Mouse (Mus musculus) kidney, postnatal 0 days (tissue): Measurements from ENCODE around the gene Tpo. TPM values are rescaled to one million over a fixed set of nuclear protein-coding genes. Genes with fewer than 3 reads are reported as not detected.

Experiments
- ATAC-seq: fragments of 200-750 bp; cut with Nextera tagmentation; replicated peaks from 2 replicates; pipeline ENCODE4 v1.8.0; 2017; ENCODE audit warnings: low read depth, moderate number of reproducible peaks, moderate TSS enrichment, moderate library complexity; ENCODE audit not compliant: low FRiP score
- DNase-seq: peaks from one replicate; pipeline ENCODE4 v3.0.0-alpha.2; 2016; ENCODE audit warnings: low spot score
- H3K27ac ChIP-seq: fragments of 300-500 bp; sonication (generic); 2 replicates; pipeline ENCODE4 v1.5.1; 2014; ENCODE audit warnings: mild to moderate bottlenecking
- H3K27me3 ChIP-seq: fragments of 300-500 bp; sonication (generic); 2 replicates; pipeline ENCODE4 v1.6.1; 2014; ENCODE audit warnings: low read length, mixed read lengths; ENCODE audit not compliant: insufficient read depth
- H3K36me3 ChIP-seq: fragments of 300-500 bp; sonication (generic); 2 replicates; pipeline ENCODE4 v1.6.1; 2014; ENCODE audit warnings: low read length, mixed read lengths; ENCODE audit not compliant: insufficient read depth
- H3K4me1 ChIP-seq: fragments of 300-500 bp; sonication (generic); replicated peaks from 2 replicates; pipeline ENCODE4 v1.6.1; 2014; ENCODE audit warnings: antibody characterized with exemption, low read length, mixed read lengths; ENCODE audit not compliant: insufficient read depth
- H3K4me2 ChIP-seq: fragments of 300-500 bp; sonication (generic); 2 replicates; pipeline ENCODE4 v1.6.1; 2014; ENCODE audit warnings: mild to moderate bottlenecking, low read length, moderate library complexity, mixed read lengths
- H3K4me3 ChIP-seq: fragments of 300-500 bp; sonication (generic); replicated peaks from 2 replicates; pipeline ENCODE4 v1.5.1; 2014; ENCODE audit warnings: low read depth, low read length
- H3K9ac ChIP-seq: fragments of 300-500 bp; sonication (generic); 2 replicates; pipeline ENCODE4 v1.6.1; 2014; ENCODE audit warnings: low read depth, low read length
- H3K9me3 ChIP-seq: fragments of 300-500 bp; sonication (generic); replicated peaks from 2 replicates; pipeline ENCODE4 v1.6.1; 2016; ENCODE audit warnings: low read length, inconsistent platforms, mixed read lengths
- CTCF ChIP-seq: IDR thresholded peaks from 2 replicates; pipeline ENCODE4 v1.5.1; 2016; ENCODE audit warnings: antibody characterized with exemption, low read depth, mild to moderate bottlenecking, moderate library complexity
- WGBS: fragments of 180-500 bp; shearing (Covaris S2); extraction: QIAGEN DNeasy Blood & Tissue Kit; methylation state at CpG from one replicate; pipeline ENCODE4 v1.1.7; 2014; 5-methylcytosine and 5-hydroxymethylcytosine counted together
- polyA plus RNA-seq: library from polyadenylated mRNA; unstranded; fragments of >200 nt; fragmentation: Nextera tagmentation; extraction: Ambion mirVana; gene quantifications from 2 replicates; pipeline ENCODE4 v1.2.1, GENCODE M21; 2015

Tpo gene
- polyA plus RNA-seq, 1 experiment from 2014 or later = not detected

- H3K9ac ChIP-seq = no peak overlapping the region
- DNase-seq (no peak), ATAC-seq (no peak)
- H3K27ac ChIP-seq = no peak overlapping the region
- no peaks in the 10 kb centered on the region for H3K4me1 ChIP-seq
- no peak for TF ChIP-seq CTCF
- no peak overlapping the region for H3K4me2 ChIP-seq
- H3K4me3 ChIP-seq = no peak overlapping the region
- H3K36me3 ChIP-seq = peaks cover 39% of the 10 kb centered on the region
- H3K9me3 ChIP-seq = no peaks in the 10 kb centered on the region
- 85% methylated on average over 9 of the region's 9 CpGs for WGBS
- no peaks in the 10 kb centered on the region for H3K27me3 ChIP-seq
These were observed 116.9 kb downstream of the Tpo start for GRCm38 (mm10) chr12:30015501-30015900.

DNA sequence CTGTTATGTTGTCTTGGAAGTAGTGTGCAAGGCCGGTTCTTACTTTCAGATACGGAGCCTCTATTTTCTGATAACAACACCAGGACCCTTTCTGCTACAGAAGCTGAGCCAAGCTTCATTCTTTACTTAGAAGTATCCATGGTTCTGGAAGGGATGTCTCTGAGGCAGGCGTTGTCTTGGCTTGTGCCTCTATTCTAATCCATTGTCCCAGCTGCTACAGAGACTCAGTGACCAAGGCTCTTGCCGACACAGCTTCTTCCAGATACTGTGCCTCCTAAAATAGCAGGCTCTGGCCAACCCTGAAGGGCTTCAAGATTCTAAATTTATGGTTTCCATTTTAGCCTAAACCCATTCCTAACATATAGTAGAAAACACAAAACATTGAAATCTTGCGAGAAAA is 123.7 kb downstream of the Tpo start:
- WGBS = 91% methylated on average over 5 of the region's 5 CpGs
- H3K36me3 ChIP-seq = peaks cover 39% of the 10 kb centered on the region
- no peak for ATAC-seq

GRCm38 (mm10) chr12:30006586-30006985 is 125.8 kb downstream of the Tpo start:
- no peaks in the 10 kb centered on the region for H3K4me1 ChIP-seq
- H3K27ac ChIP-seq = no peak overlapping the region
- WGBS = 78% methylated on average over 9 of the region's 9 CpGs
- no peaks in the 10 kb centered on the region for H3K27me3 ChIP-seq
- no peak overlapping the region for H3K4me2 ChIP-seq
- ATAC-seq (no peak), DNase-seq (no peak)
- no peak for TF ChIP-seq CTCF
- no peak overlapping the region for H3K9ac ChIP-seq
- H3K9me3 ChIP-seq = no peaks in the 10 kb centered on the region
- H3K4me3 ChIP-seq = no peak overlapping the region
- peaks cover 41% of the 10 kb centered on the region for H3K36me3 ChIP-seq

More for the DNA sequence above, 123.7 kb downstream of the Tpo start:
- Histone ChIP-seq H3K4me2 (no peak overlapping the region), H3K27ac (no peak overlapping the region), H3K4me3 (no peak overlapping the region), H3K9ac (no peak overlapping the region), H3K9me3 (no peaks in the 10 kb centered on the region), H3K27me3 (no peaks in the 10 kb centered on the region), H3K4me1 (no peaks in the 10 kb centered on the region)
- no peak for DNase-seq
- TF ChIP-seq CTCF = no peak

Other genes with a start within 250 kb of the Tpo start
- 49.9 and 56.4 TPM in 2 replicates for gene Pxdn, start 195.0 kb downstream of the Tpo start, polyA plus RNA-seq
- 5.8 and 6.2 TPM in 2 replicates for gene Sntg2, start 240.8 kb upstream of the Tpo start, polyA plus RNA-seq